Mouse (Mus musculus) olfactory bulb, adult 2 months (tissue): ENCODE measurements at regions not wholly inside any gene's neighbourhood (a gene's known extent, or its start where the extent isn't known, plus 50 kb on each side); places are given as distances from the start of the nearest gene placed in this dataset.

Source experiments
- CTCF ChIP-seq: fragments of 200-500 bp; IDR thresholded peaks from 2 replicates; pipeline ENCODE4 v1.5.1; 2012; ENCODE audit warnings: low read depth, mild to moderate bottlenecking, low read length, moderate library complexity; ENCODE audit not compliant: insufficient read depth
- POLR2A ChIP-seq: fragments of 200-500 bp; IDR thresholded peaks from 2 replicates; pipeline ENCODE4 v1.6.1; 2012; ENCODE audit warnings: mild to moderate bottlenecking, low read depth, low read length, moderate library complexity; ENCODE audit not compliant: insufficient read depth

DNA sequence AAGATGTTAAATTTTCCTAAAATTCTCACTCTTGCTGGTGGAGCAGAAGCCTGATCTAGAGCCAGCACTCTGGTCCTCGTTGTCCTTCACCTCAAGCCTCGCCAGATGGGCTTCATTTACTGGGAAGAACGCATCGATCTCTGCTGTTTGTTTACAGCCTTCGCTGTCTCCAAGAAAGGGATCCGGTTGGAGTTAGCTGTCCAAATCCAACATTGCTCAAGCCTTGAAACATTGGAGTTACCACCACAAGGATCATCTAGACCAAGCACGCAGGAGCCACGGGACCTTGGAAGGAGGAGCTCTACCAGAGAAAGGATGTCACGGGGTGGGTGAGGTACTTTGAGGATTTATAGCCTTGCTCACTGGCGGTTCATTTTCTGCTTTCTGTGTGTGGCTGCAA is 788.2 kb downstream of the Fat4 start:
- TF ChIP-seq CTCF (no peak), POLR2A (no peak)
